7 mouse cellular contexts compared by ENCODE assay signal in the genomic region with DNA sequence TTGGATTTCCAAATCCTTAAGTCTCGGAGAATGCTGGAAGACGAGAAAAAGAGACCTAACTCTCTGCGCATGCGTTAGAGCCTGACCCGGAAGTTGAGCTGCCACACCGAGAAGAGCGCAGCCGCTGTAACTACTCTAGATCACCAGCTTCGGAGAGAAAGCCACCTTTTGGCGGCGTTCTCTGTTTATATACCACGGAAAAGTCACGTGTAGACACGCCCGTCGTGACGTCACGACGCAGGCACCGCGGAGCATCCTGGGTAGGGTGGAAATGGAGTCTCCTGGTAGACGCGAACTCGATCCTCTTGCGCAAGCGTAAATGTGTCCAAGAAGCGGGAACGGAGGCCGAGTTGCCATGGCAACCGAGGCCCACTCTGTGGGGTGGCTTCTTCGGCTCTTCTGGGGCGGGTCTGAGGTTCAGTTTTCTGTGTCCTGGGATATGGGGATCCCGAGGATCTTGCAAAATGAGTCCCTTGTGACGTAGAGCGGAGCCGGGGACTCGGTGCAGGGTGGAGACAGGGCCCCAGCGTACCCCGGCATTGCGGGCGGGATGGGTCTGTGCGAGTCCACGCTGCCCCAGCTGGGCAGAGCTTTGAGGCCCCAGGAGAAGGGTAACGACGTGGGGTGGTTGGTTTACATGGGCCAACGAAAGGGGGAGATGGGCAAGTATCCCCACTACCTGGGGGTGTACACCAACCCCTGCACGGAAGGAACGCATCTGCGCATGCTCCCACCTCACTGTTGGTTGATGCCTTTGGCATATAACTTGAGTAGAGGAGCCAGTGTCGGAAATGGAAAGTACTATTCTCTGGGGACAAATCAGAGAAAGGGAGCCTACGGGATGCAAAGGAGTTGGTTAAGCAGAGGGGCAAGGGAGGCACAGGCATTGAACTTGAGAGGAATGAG. TPM values are rescaled to one million over a fixed set of nuclear protein-coding genes. Genes with fewer than 3 reads are reported as not detected.
DNase-seq lines count a peak whose midpoint lies in the region; ATAC-seq lines count a peak whose summit lies in the region.

A gene (minus strand): TSS at position 53 of the 906 bp plus-strand sequence.
A gene (plus strand): TSS at position 234 of the 906 bp plus-strand sequence.

- H3K36me3 ChIP-seq in embryonic facial prominence, embryonic 12.5 days = peaks cover 22% of the 10 kb centered on the region
- peaks cover 2% of the 10 kb centered on the region; the same call in 1 of the 2 replicates for H3K36me3 ChIP-seq in limb, embryonic 11.5 days (ENCODE audit: control insufficient read depth, insufficient read depth, low read length)
- peaks cover 22% of the 10 kb centered on the region for H3K36me3 ChIP-seq in midbrain, embryonic 14.5 days (ENCODE audit: control insufficient read depth, insufficient read depth, low read length)

- peak within 1 kb of the TSS; percentile 88 for H3K4me2 ChIP-seq in embryonic facial prominence, embryonic 12.5 days (replicated peaks)
- H3K4me2 ChIP-seq in limb, embryonic 11.5 days (ENCODE audit: low read depth, severe bottlenecking) = peak within 1 kb of the TSS; percentile 84
- H3K4me2 ChIP-seq in midbrain, embryonic 14.5 days (ENCODE audit: low read length) = peak within 1 kb of the TSS; percentile 92

- DNase-seq in adrenal gland, postnatal 25 days = peak; percentile 89
- DNase-seq in heart, adult 11 months = peak; percentile 100
- peak; percentile 92 for DNase-seq in kidney, adult 18-20 months
- DNase-seq in limb, embryonic 11.5 days (ENCODE audit: low spot score) = peak; percentile 99
- DNase-seq in midbrain, embryonic 14.5 days = peak; percentile 100
- DNase-seq in spleen, adult 18-20 months = peak; percentile 81 to 84

- no peaks in the 10 kb centered on the region for H3K9me3 ChIP-seq in embryonic facial prominence, embryonic 12.5 days
- no peaks in the 10 kb centered on the region for H3K9me3 ChIP-seq in limb, embryonic 11.5 days (ENCODE audit: control insufficient read depth, low read length)
- H3K9me3 ChIP-seq in midbrain, embryonic 14.5 days (ENCODE audit: control insufficient read depth, low read length) = no peaks in the 10 kb centered on the region

- H3K9ac ChIP-seq in embryonic facial prominence, embryonic 12.5 days = peak within 1 kb of the TSS; percentile 84
- peak within 1 kb of the TSS; percentile 80 for H3K9ac ChIP-seq in limb, embryonic 11.5 days (ENCODE audit: low read length)
- peak within 1 kb of the TSS; percentile 80 for H3K9ac ChIP-seq in midbrain, embryonic 14.5 days (replicated peaks; ENCODE audit: low read length)

- peak within 1 kb of the TSS; percentile 82 for H3K4me3 ChIP-seq in embryonic facial prominence, embryonic 12.5 days
- H3K4me3 ChIP-seq in limb, embryonic 11.5 days (ENCODE audit: low read depth, low read length) = peak within 1 kb of the TSS; percentile 68
- peak within 1 kb of the TSS; percentile 72 for H3K4me3 ChIP-seq in midbrain, embryonic 14.5 days (replicated peaks; ENCODE audit: low read depth, low read length)

- H3K4me1 ChIP-seq in embryonic facial prominence, embryonic 12.5 days = peaks cover 16% of the 10 kb centered on the region; the same call in 1 of the 2 replicates
- peaks cover 4% of the 10 kb centered on the region; the same call in 1 of the 2 replicates for H3K4me1 ChIP-seq in limb, embryonic 11.5 days (ENCODE audit: control insufficient read depth, insufficient read depth, low read length)
- peaks cover 16% of the 10 kb centered on the region for H3K4me1 ChIP-seq in midbrain, embryonic 14.5 days (ENCODE audit: control insufficient read depth, insufficient read depth, low read length)

- 1% methylated on average over 51 of the region's 51 CpGs for WGBS in embryonic facial prominence, embryonic 12.5 days
- under 1% methylated on average over 51 of the region's 51 CpGs for WGBS in limb, embryonic 11.5 days
- WGBS in midbrain, embryonic 14.5 days = under 1% methylated on average over 51 of the region's 51 CpGs

- peak; percentile 88 for ATAC-seq in embryonic facial prominence, embryonic 12.5 days (ENCODE audit: insufficient number of reproducible peaks, insufficient read depth, low FRiP score, low TSS enrichment)
- ATAC-seq in limb, embryonic 11.5 days (ENCODE audit: insufficient number of reproducible peaks, low FRiP score, low TSS enrichment, low read depth) = peak; percentile 89
- ATAC-seq in midbrain, embryonic 14.5 days (ENCODE audit: low FRiP score, low TSS enrichment) = peak; percentile 93

- H3K27me3 ChIP-seq in embryonic facial prominence, embryonic 12.5 days = no peaks in the 10 kb centered on the region
- no peaks in the 10 kb centered on the region for H3K27me3 ChIP-seq in limb, embryonic 11.5 days (ENCODE audit: control insufficient read depth, insufficient read depth, low read length)
- no peaks in the 10 kb centered on the region for H3K27me3 ChIP-seq in midbrain, embryonic 14.5 days (ENCODE audit: control insufficient read depth, insufficient read depth, low read length)

- H3K27ac ChIP-seq in embryonic facial prominence, embryonic 12.5 days = peak within 1 kb of the TSS; percentile 96
- H3K27ac ChIP-seq in limb, embryonic 11.5 days (replicated peaks; ENCODE audit: low read depth, low read length) = peak within 1 kb of the TSS; percentile 72
- peak within 1 kb of the TSS; percentile 96 for H3K27ac ChIP-seq in midbrain, embryonic 14.5 days (replicated peaks; ENCODE audit: low read depth, low read length)

RNA-seq across cellular contexts. Expression of the first gene that starts in this region (rescaled TPM):
- 46.1 and 55.3 TPM in 2 replicates for total RNA-seq in adrenal gland, postnatal 25 days (2021)
- polyA plus RNA-seq in embryonic facial prominence, embryonic 12.5 days (2016; fragmentation: Nextera tagmentation; extraction: Ambion mirVana) = 62.0 and 63.4 TPM in 2 replicates
- 73.8 and 76.6 TPM in 2 replicates for polyA plus RNA-seq in limb, embryonic 11.5 days (2014; fragmentation: Nextera tagmentation; extraction: Ambion mirVana)
- polyA plus RNA-seq in midbrain, embryonic 14.5 days (2014; fragmentation: Nextera tagmentation; extraction: Ambion mirVana) = 61.3 and 63.7 TPM in 2 replicates

RNA-seq across cellular contexts. Expression of the second gene that starts in this region (rescaled TPM):
- total RNA-seq in adrenal gland, postnatal 25 days (2021) = 0.64 TPM in 1 of 2 replicates, not detected in the other
- polyA plus RNA-seq in embryonic facial prominence, embryonic 12.5 days (2016; fragmentation: Nextera tagmentation; extraction: Ambion mirVana) = 0.32 and 0.70 TPM in 2 replicates
- polyA plus RNA-seq in limb, embryonic 11.5 days (2014; fragmentation: Nextera tagmentation; extraction: Ambion mirVana) = 0.21 and 0.37 TPM in 2 replicates
- 0.24 and 0.42 TPM in 2 replicates for polyA plus RNA-seq in midbrain, embryonic 14.5 days (2014; fragmentation: Nextera tagmentation; extraction: Ambion mirVana)

Comparison
In these comparisons a context has a peak if more than half of its experiments do, and no peak if none do; other contexts are left out.
1. Peak in every context shown above with its lines: DNase-seq, ATAC-seq, H3K4me3 ChIP-seq and H3K27ac ChIP-seq.